Mouse (Mus musculus): Measurements from ENCODE around the gene Ankle1.

The Ankle1 gene

GRCm38 (mm10) chr8:71405401-71406098, at the start of gene Ankle1:
Ankle1 (plus strand) TSS chr8:71406010.
- peak; percentile 95 for DNase-seq

- DNase-seq: no peak
Measured at GRCm38 (mm10) chr8:71358026-71358425, 47.8 kb upstream of the Ankle1 start.

- DNase-seq: peak; percentile 91
Measured at GRCm38 (mm10) chr8:71366771-71367528, 38.9 kb upstream of the Ankle1 start, which contains the start of gene Use1. Use1 (plus strand) TSS chr8:71366848.

DNA sequence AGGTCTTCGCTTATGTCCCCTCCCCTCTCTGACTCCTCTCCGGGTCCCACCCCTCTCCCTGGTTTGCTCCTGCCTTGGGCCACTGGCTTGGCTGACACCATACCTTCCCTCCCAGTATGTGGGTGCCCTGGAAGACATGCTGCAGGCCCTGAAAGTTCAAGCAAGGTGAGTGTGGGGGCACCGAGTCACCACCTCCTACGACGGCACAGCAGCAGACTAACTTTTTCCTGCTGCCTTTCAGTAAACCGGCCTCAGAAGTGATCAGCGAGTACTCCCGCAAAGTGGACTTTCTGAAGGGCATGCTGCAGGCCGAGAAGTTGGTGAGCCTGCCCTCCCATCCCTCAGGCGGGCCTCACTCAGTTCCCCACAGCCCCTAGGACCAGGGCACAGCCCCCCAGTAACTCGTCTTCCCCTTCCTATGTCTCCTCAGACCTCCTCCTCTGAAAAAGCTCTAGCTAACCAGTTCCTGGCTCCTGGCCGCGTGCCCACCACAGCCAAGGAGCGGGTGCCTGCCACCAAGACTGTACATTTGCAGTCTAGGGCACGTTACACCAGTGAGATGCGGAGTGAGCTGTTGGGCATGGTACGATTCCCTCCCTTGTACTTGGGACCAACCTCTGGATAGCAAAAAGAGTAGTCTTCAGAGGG, 38.2 kb upstream of the Ankle1 start:
- DNase-seq: no peak

DNA sequence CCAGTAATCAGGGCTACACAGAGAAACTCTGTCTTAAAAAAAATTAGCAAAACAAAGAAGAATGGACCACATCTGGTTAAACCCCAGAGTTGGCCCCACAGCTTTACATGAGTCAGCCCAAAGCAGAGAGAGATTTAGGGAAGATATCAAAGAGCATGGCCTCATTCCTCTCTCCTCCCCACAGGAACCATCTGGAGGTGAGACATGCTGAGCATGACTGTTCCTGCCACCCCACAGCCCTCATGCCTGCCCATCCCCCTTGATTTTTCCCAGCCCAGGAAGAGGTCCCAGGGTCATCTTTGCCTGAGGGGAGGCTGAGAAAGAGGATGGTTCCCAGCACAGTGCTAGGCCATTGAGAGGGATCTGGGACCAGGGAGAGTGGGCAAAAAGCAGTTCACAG, 37.4 kb upstream of the Ankle1 start:
- peak; percentile 18 for DNase-seq

DNA sequence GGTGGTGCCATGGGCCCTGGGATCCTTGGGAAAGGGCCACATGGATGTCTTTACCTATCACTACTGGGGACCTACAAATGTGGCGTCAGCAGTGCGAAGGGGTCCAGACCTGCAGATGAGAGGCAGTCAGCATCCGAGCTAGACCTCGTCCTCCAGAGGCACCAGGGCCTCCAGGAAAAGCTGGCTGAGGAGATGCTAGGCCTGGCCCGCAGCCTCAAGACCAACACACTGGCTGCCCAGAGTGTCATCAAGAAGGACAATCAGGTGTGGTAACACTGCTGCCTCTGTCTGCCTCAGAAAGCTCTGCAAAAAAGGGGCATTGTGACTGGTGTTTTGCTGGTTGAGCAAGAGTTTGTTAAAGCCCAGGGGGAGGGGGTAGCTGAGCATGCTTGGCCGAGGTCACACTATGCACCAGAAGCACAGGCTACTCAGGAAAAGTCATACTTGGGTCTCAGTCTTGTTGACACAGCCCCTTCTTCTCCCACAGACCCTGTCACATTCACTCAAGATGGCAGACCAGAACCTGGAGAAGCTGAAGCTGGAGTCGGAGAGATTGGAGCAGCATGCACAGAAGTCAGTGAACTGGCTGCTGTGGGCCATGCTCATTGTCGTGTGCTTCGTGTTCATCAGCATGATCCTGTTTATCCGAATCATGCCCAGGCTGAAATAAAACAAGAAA, 36.6 kb upstream of the Ankle1 start:
- peak; percentile 27 for DNase-seq

- DNase-seq: peak; percentile 31
Measured at GRCm38 (mm10) chr8:71370711-71371235, 35.0 kb upstream of the Ankle1 start.

DNA sequence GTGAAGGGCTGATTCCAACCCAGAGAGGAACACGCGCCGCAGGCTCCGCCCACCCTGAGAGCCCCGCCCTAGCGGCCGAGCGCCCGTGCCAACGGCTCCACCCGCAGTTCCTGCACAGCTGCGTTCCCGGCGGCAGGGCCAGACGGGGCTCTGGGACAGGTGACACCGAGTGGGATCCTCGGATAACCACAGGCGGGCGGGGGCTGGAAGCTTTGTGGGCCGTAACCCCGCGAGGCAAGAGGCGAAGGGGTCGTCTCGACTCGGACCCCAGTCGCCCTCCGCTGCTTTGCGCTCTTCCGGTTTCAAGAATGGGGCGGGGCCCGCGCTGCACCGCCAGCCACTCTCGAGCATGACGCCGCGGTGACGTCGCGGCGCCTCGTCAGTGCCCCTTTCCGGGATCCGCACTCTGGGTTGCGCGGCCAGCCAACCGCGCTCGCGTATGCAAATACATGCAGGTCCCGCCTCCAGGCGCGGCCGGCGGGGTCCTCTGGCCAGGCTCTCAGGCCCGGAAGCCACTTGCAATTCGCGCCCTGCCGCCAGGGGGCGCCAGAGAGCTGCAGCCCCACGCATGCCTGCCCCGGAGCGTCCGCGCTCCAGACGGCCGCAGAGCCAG, 34.5 kb upstream of the Ankle1 start, which contains the start of gene Ocel1:
TSS of gene Ocel1 (plus strand) at position 63 of the 613 bp plus-strand sequence.
- DNase-seq: peak; percentile 95

DNA sequence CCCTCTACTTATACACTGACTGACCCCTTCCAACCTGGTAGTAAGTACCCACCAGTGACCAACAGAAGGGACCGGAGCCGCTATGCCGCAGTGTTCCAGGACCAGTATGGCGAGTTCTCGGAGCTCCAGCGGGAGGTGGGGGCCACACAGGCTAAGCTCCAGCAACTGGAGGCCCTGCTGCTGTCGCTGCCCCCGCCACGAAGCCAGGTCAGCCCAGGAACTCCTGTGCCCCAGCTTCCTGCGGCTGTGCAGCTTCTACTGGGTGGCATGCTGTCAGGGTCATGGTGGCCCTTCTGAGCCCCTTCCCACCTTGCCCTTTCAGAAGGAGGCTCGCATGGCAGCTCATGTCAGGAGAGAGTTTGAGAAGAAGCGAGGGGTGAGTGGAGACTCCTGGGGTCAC, 33.4 kb upstream of the Ankle1 start:
- DNase-seq: peak; percentile 41

DNA sequence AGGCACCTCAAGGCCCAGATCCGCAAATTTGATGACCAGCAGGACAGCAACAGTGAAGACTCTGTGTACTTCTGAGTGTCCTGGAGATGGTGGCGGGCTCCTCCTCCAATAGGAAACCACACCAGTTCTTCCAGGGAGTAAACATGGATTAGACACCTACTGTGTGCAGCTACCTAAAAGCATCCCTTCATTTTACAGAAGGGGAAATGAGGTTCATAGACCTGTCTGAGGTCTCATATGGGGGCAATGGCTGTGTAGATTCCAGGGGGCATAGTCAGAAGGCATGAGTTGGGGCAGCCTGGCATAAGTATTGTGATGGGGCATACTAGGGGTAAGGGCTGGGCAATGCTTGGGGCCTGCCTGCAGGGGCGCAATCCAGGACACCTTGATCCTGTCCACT, 32.8 kb upstream of the Ankle1 start:
- peak; percentile 22 for DNase-seq

GRCm38 (mm10) chr8:71374616-71375206, 31.1 kb upstream of the Ankle1 start:
- DNase-seq: peak; percentile 34

DNA sequence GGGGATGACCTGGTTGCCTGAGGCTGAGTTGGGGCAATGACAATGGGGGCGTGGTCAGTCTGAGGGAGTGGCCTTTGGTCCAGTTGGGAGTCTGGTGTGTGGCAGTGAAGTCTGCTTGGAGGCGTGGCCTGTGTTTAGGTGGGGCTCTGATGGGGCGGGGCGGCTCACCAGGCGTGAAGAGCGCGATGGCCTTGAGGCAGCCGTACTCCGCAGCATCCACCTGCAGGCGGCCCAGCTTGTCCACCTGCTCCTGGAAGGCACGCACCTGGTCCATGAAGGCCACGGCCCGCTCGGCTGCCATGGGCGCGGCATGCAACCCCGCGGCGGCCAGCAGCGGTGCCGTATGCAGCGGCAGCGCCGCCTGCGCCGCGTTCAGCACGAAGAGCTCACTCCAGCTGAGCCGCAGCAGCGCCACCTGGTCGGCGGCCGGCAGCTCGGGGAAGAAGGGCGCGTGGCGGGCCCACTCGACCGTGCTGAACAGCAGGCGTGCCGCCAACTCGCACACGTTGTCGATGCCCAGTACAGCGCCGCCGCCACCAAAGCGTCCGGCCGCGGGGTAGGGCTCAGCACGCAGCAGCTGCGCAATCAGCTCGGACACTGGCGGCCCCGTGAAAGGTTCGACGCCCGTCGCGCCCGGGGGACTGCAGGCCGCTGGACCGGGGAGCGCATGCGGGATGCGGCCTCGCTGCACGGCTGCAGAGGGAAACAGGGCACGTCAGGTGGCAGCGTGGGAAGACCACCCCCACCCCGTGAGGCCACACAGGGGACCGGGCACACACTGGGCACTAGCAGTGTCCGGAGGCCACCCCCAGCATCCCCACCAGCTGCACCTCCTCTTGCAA, 30.0 kb upstream of the Ankle1 start:
- peak; percentile 79 for DNase-seq

DNA sequence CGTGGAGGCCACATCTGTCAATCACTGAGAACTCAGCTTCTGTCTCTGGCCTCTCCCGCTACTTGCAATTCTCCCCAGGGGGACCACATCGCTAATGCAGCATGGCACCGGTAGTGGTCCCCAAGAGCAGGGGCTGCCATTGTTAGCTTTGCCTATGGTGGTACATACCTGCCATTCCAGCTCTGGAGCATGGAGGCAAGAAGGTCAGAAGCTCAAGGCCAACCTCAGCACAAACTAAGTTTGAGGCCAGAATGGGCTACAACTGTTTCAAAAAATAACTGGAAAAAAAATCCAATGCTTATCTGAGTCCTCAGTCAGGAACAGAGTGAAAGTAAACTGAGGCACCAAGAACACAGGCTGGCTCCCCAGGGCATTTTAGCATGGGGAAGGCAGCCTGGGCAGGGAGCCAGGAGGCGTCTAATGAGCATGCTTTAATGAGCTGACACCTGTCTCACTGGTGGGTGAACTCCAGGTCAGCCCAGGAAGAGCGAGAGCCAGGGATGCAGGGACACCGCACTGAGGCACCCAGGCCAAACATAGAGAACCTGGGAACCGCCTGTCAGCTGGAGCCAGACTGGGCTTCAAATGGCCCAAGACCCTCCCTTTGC, 29.3 kb upstream of the Ankle1 start:
- DNase-seq: peak; percentile 42

GRCm38 (mm10) chr8:71379008-71379407, 26.8 kb upstream of the Ankle1 start:
- DNase-seq: no peak

- DNase-seq: peak; percentile 23
Measured at GRCm38 (mm10) chr8:71379512-71380075, 26.2 kb upstream of the Ankle1 start.

GRCm38 (mm10) chr8:71380178-71381171, 25.3 kb upstream of the Ankle1 start:
- DNase-seq: peak; percentile 39

DNA sequence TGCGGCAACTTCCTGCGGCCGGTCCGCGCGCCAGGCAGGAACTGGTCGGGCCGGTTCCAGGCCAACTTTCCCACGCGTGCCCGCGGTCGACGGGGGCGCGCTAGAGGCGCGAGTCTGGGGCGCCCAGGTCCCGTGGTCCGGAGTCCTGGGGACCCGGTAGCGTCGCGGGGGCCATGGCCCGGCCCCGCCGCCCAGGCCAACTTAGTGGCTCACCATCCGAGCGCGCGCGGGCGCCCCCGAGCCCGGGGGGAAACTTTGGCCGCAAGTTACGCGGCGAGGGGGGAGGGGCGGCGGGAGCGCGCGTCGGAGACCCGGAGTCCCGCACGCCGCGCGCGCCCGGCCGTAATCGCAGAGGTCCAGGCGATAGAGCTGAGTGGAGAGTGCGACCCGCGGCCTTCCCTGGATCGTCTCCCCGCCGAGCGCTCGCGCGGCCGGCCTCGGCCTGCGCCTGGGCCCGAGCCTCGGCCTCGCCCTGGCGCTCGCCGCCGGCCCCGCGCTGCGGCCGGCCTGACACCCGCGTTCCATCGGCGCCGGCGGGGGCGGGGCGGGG, 24.3 kb upstream of the Ankle1 start, which contains the start of gene Nr2f6:
TSS of gene Nr2f6 (minus strand) at position 540 of the 550 bp plus-strand sequence.
- peak; percentile 72 for DNase-seq
